Mouse (Mus musculus) CH12.LX (cell line): ENCODE measurements around the gene Trem3.

Experiments
- CHD1 ChIP-seq: IDR thresholded peaks from 2 replicates; pipeline ENCODE4 v1.6.1; 2012; ENCODE audit warnings: low read depth, low read length, improper control_type of control experiment, inconsistent platforms
- CTCF ChIP-seq, 2 experiments: IDR thresholded peaks in 1 of 2; conservative IDR thresholded peaks in 1 of 2; 2 replicates each; pipeline ENCODE4 v1.5.1; 2011 to 2012; ENCODE audit warnings: low read depth in 2 of 2, low read length in 2 of 2, improper control_type of control experiment in 1 of 2, inconsistent platforms in 1 of 2, mild to moderate bottlenecking in 1 of 2, moderate library complexity in 1 of 2
- EP300 ChIP-seq: IDR thresholded peaks from 2 replicates; pipeline ENCODE4 v1.6.1; 2011; ENCODE audit warnings: low read length, improper control_type of control experiment
- MAFK ChIP-seq: IDR thresholded peaks from 2 replicates; pipeline ENCODE4 v1.6.1; 2011; ENCODE audit warnings: low read length, improper control_type of control experiment; ENCODE audit not compliant: insufficient replicate concordance
- POLR2A ChIP-seq: IDR thresholded peaks from 2 replicates; pipeline ENCODE4 v1.6.1; 2011; ENCODE audit warnings: low read depth, mild to moderate bottlenecking, improper control_type of control experiment, low read length
- POLR2AphosphoS2 ChIP-seq: IDR thresholded peaks from 2 replicates; pipeline ENCODE4 v1.6.1; 2011; ENCODE audit warnings: low read depth, low read length, improper control_type of control experiment
- TBP ChIP-seq: conservative IDR thresholded peaks from 2 replicates; pipeline ENCODE4 v1.6.1; 2011; ENCODE audit warnings: low read depth, low read length, improper control_type of control experiment

GRCm38 (mm10) chr17:48256575-48256974 lies 9.0 kb downstream of the Trem3 start:
- TF ChIP-seq CTCF (conservative IDR thresholded peaks at IDR 0.05 in 1 of 2, IDR thresholded peaks at IDR 0.05 in 1 of 2; ENCODE audit: low read depth in 2 of 2, low read length in 2 of 2) (no peak), MAFK (no peak), TBP (no peak), POLR2A (no peak), CHD1 (no peak), EP300 (no peak), POLR2AphosphoS2 (no peak)
